8 mouse cellular contexts compared by ENCODE assay signal in genomic region chr9:65460732-65461442, GRCm38 (mm10). TPM values are rescaled to one million over a fixed set of nuclear protein-coding genes. Genes with fewer than 3 reads are reported as not detected.
A peak's percentile ranks its signal among the peaks of the same experiment; 100 is the strongest.
DNase-seq lines count a peak whose midpoint lies in the region; ATAC-seq lines count a peak whose summit lies in the region.

TSS of gene Spg21 (plus strand) at chr9:65460947.

- no peaks in the 10 kb centered on the region for H3K27me3 ChIP-seq in forebrain, embryonic 11.5 days (ENCODE audit: control insufficient read depth, insufficient read depth, low read length)
- no peaks in the 10 kb centered on the region for H3K27me3 ChIP-seq in heart, embryonic 16.5 days (ENCODE audit: control insufficient read depth, insufficient read depth, low read length)
- H3K27me3 ChIP-seq in liver, embryonic 15.5 days: no peaks in the 10 kb centered on the region
- no peaks in the 10 kb centered on the region for H3K27me3 ChIP-seq in neural tube, embryonic 12.5 days (replicated peaks)

- H3K9me3 ChIP-seq in forebrain, embryonic 11.5 days (ENCODE audit: control insufficient read depth, low read length): no peaks in the 10 kb centered on the region
- H3K9me3 ChIP-seq in heart, embryonic 16.5 days (replicated peaks; ENCODE audit: control insufficient read depth, low read length): no peaks in the 10 kb centered on the region
- H3K9me3 ChIP-seq in liver, embryonic 15.5 days (replicated peaks): no peaks in the 10 kb centered on the region
- H3K9me3 ChIP-seq in neural tube, embryonic 12.5 days: no peaks in the 10 kb centered on the region

- peak; percentile 98 for ATAC-seq in forebrain, embryonic 11.5 days (replicated peaks; ENCODE audit: low FRiP score)
- peak; percentile 96 for ATAC-seq in heart, embryonic 16.5 days (replicated peaks; ENCODE audit: extremely low read depth, insufficient read depth, low FRiP score)
- peak; percentile 85 for ATAC-seq in liver, embryonic 15.5 days (ENCODE audit: insufficient read depth)
- peak; percentile 98 for ATAC-seq in neural tube, embryonic 12.5 days (ENCODE audit: low FRiP score, low read depth)

- peak within 1 kb of the TSS; percentile 84 for H3K9ac ChIP-seq in forebrain, embryonic 11.5 days (ENCODE audit: low read length)
- peak within 1 kb of the TSS; percentile 91 for H3K9ac ChIP-seq in heart, embryonic 16.5 days (ENCODE audit: low read length)
- H3K9ac ChIP-seq in liver, embryonic 15.5 days: peak within 1 kb of the TSS; percentile 68
- peak within 1 kb of the TSS; percentile 86 for H3K9ac ChIP-seq in neural tube, embryonic 12.5 days

- 0% methylated on average over 52 of the region's 53 CpGs for WGBS in forebrain, embryonic 11.5 days
- under 1% methylated on average over 53 of the region's 53 CpGs for WGBS in heart, embryonic 16.5 days
- under 1% methylated on average over 53 of the region's 53 CpGs for WGBS in liver, embryonic 15.5 days (ENCODE audit: insufficient replicate concordance)
- under 1% methylated on average over 53 of the region's 53 CpGs for WGBS in neural tube, embryonic 12.5 days

- H3K36me3 ChIP-seq in forebrain, embryonic 11.5 days (ENCODE audit: control insufficient read depth, insufficient read depth, low read length): no peaks in the 10 kb centered on the region; the same call in 1 of the 2 replicates
- H3K36me3 ChIP-seq in heart, embryonic 16.5 days (ENCODE audit: control insufficient read depth, insufficient read depth): peaks cover 7% of the 10 kb centered on the region
- peaks cover 4% of the 10 kb centered on the region; the same call in 1 of the 2 replicates for H3K36me3 ChIP-seq in liver, embryonic 15.5 days (replicated peaks)
- H3K36me3 ChIP-seq in neural tube, embryonic 12.5 days: peaks cover 8% of the 10 kb centered on the region

- H3K27ac ChIP-seq in forebrain, embryonic 11.5 days (ENCODE audit: low read depth, low read length): peak within 1 kb of the TSS; percentile 72; the same call in 1 of the 2 replicates
- peak within 1 kb of the TSS; percentile 76 for H3K27ac ChIP-seq in heart, embryonic 16.5 days (ENCODE audit: low read length)
- peak within 1 kb of the TSS; percentile 76 for H3K27ac ChIP-seq in liver, embryonic 15.5 days (replicated peaks)
- peak within 1 kb of the TSS; percentile 67 for H3K27ac ChIP-seq in neural tube, embryonic 12.5 days

- DNase-seq in CD8-positive naive resting alpha-beta T cell, adult 2 months (ENCODE audit: low read depth in 2 of 2, low spot score in 2 of 2): peak; percentile 84 to 95
- peak; percentile 83 for DNase-seq in c-Kit-positive CD71-negative TER-119-negative erythroid progenitor cells, embryonic 14.5 days (ENCODE audit: low read depth)
- peak; percentile 97 for DNase-seq in forebrain, embryonic 11.5 days (ENCODE audit: low spot score)
- peak; percentile 96 to 98 for DNase-seq in kidney, postnatal 36 days
- DNase-seq in telencephalon, adult 2 months (ENCODE audit: low read depth, low spot score): peak; percentile 80

- H3K4me2 ChIP-seq in forebrain, embryonic 11.5 days (ENCODE audit: low read depth, low read length, severe bottlenecking): peak within 1 kb of the TSS; percentile 75
- peak within 1 kb of the TSS; percentile 82 for H3K4me2 ChIP-seq in heart, embryonic 16.5 days (ENCODE audit: low read depth, low read length)
- peak within 1 kb of the TSS; percentile 83 for H3K4me2 ChIP-seq in liver, embryonic 15.5 days
- peak within 1 kb of the TSS; percentile 74 for H3K4me2 ChIP-seq in neural tube, embryonic 12.5 days (replicated peaks)

- H3K4me1 ChIP-seq in forebrain, embryonic 11.5 days (replicated peaks; ENCODE audit: control insufficient read depth, insufficient read depth, low read length): peaks cover 6% of the 10 kb centered on the region
- H3K4me1 ChIP-seq in heart, embryonic 16.5 days (ENCODE audit: control insufficient read depth, insufficient read depth, low read length): peaks cover 15% of the 10 kb centered on the region
- H3K4me1 ChIP-seq in liver, embryonic 15.5 days (replicated peaks): peaks cover 37% of the 10 kb centered on the region
- H3K4me1 ChIP-seq in neural tube, embryonic 12.5 days: peaks cover 19% of the 10 kb centered on the region

- H3K4me3 ChIP-seq in forebrain, embryonic 11.5 days (ENCODE audit: low read depth, low read length): peak within 1 kb of the TSS; percentile 71
- peak within 1 kb of the TSS; percentile 85 for H3K4me3 ChIP-seq in heart, embryonic 16.5 days (ENCODE audit: low read length)
- H3K4me3 ChIP-seq in liver, embryonic 15.5 days (replicated peaks): peak within 1 kb of the TSS; percentile 83
- peak within 1 kb of the TSS; percentile 92 for H3K4me3 ChIP-seq in neural tube, embryonic 12.5 days

RNA-seq across cellular contexts. Expression of gene Spg21, which starts in this region (rescaled TPM):
- 95.5 and 110 TPM in 2 replicates for polyA plus RNA-seq in forebrain, embryonic 11.5 days (2014; fragmentation: Nextera tagmentation; extraction: Ambion mirVana)
- polyA plus RNA-seq in heart, embryonic 16.5 days (2015; fragmentation: Nextera tagmentation; extraction: Ambion mirVana): 59.9 and 61.9 TPM in 2 replicates
- 24.1 and 30.0 TPM in 2 replicates for polyA plus RNA-seq in liver, embryonic 15.5 days (2015; fragmentation: Nextera tagmentation; extraction: Ambion mirVana)
- 125 and 129 TPM in 2 replicates for polyA plus RNA-seq in neural tube, embryonic 12.5 days (2016; fragmentation: Nextera tagmentation; extraction: Ambion mirVana)

Comparison
In these comparisons a context has a peak if more than half of its experiments do, and no peak if none do; other contexts are left out.
1. Peak in every context shown above with its lines: DNase-seq, ATAC-seq, H3K4me3 ChIP-seq and H3K27ac ChIP-seq.